Mouse (Mus musculus): ENCODE measurements around the gene Usp40.

DNA sequence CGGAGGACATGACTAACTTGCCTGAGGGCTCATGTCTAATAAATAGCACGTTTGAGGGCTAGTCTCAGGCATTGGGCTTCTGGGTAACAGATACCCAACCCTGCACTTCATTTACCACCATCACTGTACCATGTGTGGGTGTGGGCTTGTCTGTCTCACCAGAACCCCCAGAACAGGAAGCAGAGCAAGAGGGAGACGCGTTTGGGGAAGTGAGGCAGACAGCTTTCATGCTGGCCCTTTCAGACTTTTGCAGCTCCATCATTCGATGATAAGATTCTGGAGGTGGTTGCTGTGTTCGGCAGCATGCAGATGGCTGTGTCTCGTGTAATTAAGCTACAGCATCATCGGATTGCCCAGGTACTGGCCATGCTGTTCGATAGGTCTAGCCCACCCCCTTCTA, 73.3 kb downstream of the Usp40 start:
- no peak for TF ChIP-seq CTCF (IDR thresholded peaks at IDR 0.05)
- TF ChIP-seq EP300 (IDR thresholded peaks at IDR 0.05) = no peak

All from lung, postnatal 0 days (tissue).